In the genomic region with DNA sequence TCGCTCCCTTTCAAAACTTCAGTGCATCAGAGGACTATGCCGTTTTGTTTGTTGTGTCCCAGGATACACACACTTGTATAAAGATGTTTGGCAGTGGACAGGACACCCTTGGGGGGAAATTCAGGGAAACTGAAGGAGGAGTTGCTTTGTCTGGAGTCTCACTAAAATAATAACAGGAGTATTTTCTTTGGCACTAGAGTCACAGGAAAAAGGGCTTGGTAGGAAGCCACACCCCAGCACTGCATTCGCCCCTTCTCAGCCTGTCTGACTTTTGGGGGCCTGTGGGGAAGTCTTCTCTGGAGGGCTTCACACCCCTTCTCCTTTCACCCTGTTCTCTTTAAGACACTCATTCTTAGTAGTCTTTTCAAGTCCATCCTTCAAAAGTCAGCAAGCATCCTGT, we compare ENCODE assay signal across 30 mouse cellular contexts.
A peak's percentile ranks its signal among the peaks of the same experiment; 100 is the strongest.
DNase-seq lines count a peak whose midpoint lies in the region; ATAC-seq lines count a peak whose summit lies in the region.
"Had no signal": no experiment of that assay in that cellular context is flagged by ENCODE, and none has a peak within 500 bp of the region (broad histone marks: within the 10 kb centered on the region; RNA-seq: fewer than 3 reads in every experiment).

No protein-coding gene starts in this region.

- no peaks in the 10 kb centered on the region for H3K9me3 ChIP-seq in heart, embryonic 12.5 days (replicated peaks)
- H3K9me3 ChIP-seq in neural tube, embryonic 15.5 days (replicated peaks): no peaks in the 10 kb centered on the region
- H3K9me3 ChIP-seq: embryonic facial prominence, embryonic 10.5 days; embryonic facial prominence, embryonic 13.5 days; forebrain, embryonic 12.5 days; forebrain, embryonic 15.5 days; heart, embryonic 13.5 days; hindbrain, embryonic 10.5 days; hindbrain, embryonic 13.5 days; intestine, embryonic 15.5 days had no signal

- H3K9ac ChIP-seq in heart, embryonic 12.5 days: no peak overlapping the region
- no peak overlapping the region for H3K9ac ChIP-seq in neural tube, embryonic 15.5 days (replicated peaks)
- H3K9ac ChIP-seq: embryonic facial prominence, embryonic 13.5 days; forebrain, embryonic 12.5 days; forebrain, embryonic 15.5 days; heart, embryonic 13.5 days; hindbrain, embryonic 13.5 days; intestine, embryonic 15.5 days had no signal

- H3K4me2 ChIP-seq in heart, embryonic 12.5 days: no peak overlapping the region
- H3K4me2 ChIP-seq in neural tube, embryonic 15.5 days: no peak overlapping the region
- H3K4me2 ChIP-seq: embryonic facial prominence, embryonic 13.5 days; forebrain, embryonic 12.5 days; forebrain, embryonic 15.5 days; heart, embryonic 13.5 days; hindbrain, embryonic 13.5 days; intestine, embryonic 15.5 days had no signal

- H3K27ac ChIP-seq in heart, embryonic 12.5 days (ENCODE audit: poor library complexity, severe bottlenecking): 0 out of 2 replicates have a peak overlapping the region, but pooled peaks have one; percentile 21
- 0 out of 2 replicates have a peak overlapping the region, but pooled peaks have one; percentile 18 for H3K27ac ChIP-seq in neural tube, embryonic 15.5 days (replicated peaks)
- H3K27ac ChIP-seq: embryonic facial prominence, embryonic 10.5 days; embryonic facial prominence, embryonic 13.5 days; forebrain, embryonic 12.5 days; forebrain, embryonic 15.5 days; heart, embryonic 13.5 days; hindbrain, embryonic 10.5 days; hindbrain, embryonic 13.5 days; intestine, embryonic 15.5 days had no signal

- 69% methylated on average over 3 of the region's 3 CpGs for WGBS in heart, embryonic 12.5 days
- 82% methylated on average over 3 of the region's 3 CpGs for WGBS in neural tube, embryonic 15.5 days

- intact Hi-C loops in heart, postnatal 36 days (cut with DNase I): no loop called here
- intact Hi-C loops in heart, postnatal 14 days (cut with DNase I): no loop called here

- peaks cover 4% of the 10 kb centered on the region; the same call in 1 of the 2 replicates for H3K27me3 ChIP-seq in heart, embryonic 12.5 days (replicated peaks)
- H3K27me3 ChIP-seq in neural tube, embryonic 15.5 days (replicated peaks): no peaks in the 10 kb centered on the region
- H3K27me3 ChIP-seq: CH12.LX; embryonic facial prominence, embryonic 13.5 days; forebrain, embryonic 15.5 days; heart, embryonic 13.5 days; hindbrain, embryonic 13.5 days; intestine, embryonic 15.5 days; Patski had no signal

- H3K4me3 ChIP-seq in heart, embryonic 12.5 days: no peak overlapping the region
- no peak overlapping the region for H3K4me3 ChIP-seq in neural tube, embryonic 15.5 days (replicated peaks)
- H3K4me3 ChIP-seq: embryonic facial prominence, embryonic 10.5 days; embryonic facial prominence, embryonic 13.5 days; erythroblast, embryonic 14.5 days; forebrain, embryonic 12.5 days; forebrain, embryonic 15.5 days; heart, embryonic 13.5 days; hindbrain, embryonic 10.5 days; hindbrain, embryonic 13.5 days; intestine, embryonic 15.5 days had no signal

- DNase-seq in heart, adult 11 months: peak; percentile 91
- no peak for DNase-seq in heart, postnatal 36 days
- no peak for DNase-seq in heart, postnatal 14 days
- no peak for DNase-seq in neural tube, embryonic 10.5 days (ENCODE audit: extremely low spot score, low spot score)
- DNase-seq in c-Kit-positive CD71-positive TER-119-positive erythroid progenitor cells, embryonic 14.5 days (ENCODE audit: low spot score): no peak
- DNase-seq: adrenal gland, postnatal 10 days; adrenal gland, postnatal 36 days; B cell, adult 2 months; cerebellum, adult 11-12 months; cerebellum, adult 8-10 months; cerebellum, postnatal 10 days; cerebellum, postnatal 36 days; embryo, embryonic 11 days; gastrocnemius, postnatal 10 days; kidney, adult 11 months had no signal

- H3K36me3 ChIP-seq in heart, embryonic 12.5 days: no peaks in the 10 kb centered on the region
- H3K36me3 ChIP-seq in neural tube, embryonic 15.5 days: no peaks in the 10 kb centered on the region
- H3K36me3 ChIP-seq: embryonic facial prominence, embryonic 10.5 days; embryonic facial prominence, embryonic 13.5 days; forebrain, embryonic 12.5 days; forebrain, embryonic 15.5 days; G1E; heart, embryonic 13.5 days; hindbrain, embryonic 10.5 days; hindbrain, embryonic 13.5 days; intestine, embryonic 15.5 days had no signal

- H3K4me1 ChIP-seq in heart, embryonic 12.5 days (replicated peaks): peaks cover 22% of the 10 kb centered on the region
- H3K4me1 ChIP-seq in neural tube, embryonic 15.5 days: peaks cover 60% of the 10 kb centered on the region

- ATAC-seq in heart, embryonic 12.5 days (ENCODE audit: insufficient number of reproducible peaks, low FRiP score): no peak; the same call in 1 of the 2 replicates
- no peak for ATAC-seq in neural tube, embryonic 15.5 days (ENCODE audit: low FRiP score)
- ATAC-seq: forebrain, embryonic 15.5 days; hindbrain, embryonic 16.5 days; intestine, embryonic 15.5 days; Patski had no signal
